Mouse (Mus musculus) midbrain, embryonic 16.5 days (tissue): ENCODE data around the gene Ywhaq. TPM values are rescaled to one million over a fixed set of nuclear protein-coding genes. Genes with fewer than 3 reads are reported as not detected.

Experiments used
- ATAC-seq: fragments of 200-750 bp; cut with Nextera tagmentation; 2 replicates; pipeline ENCODE4 v1.8.0; 2017; ENCODE audit warnings: moderate TSS enrichment
- H3K27ac ChIP-seq: fragments of 300-500 bp; sonication (generic); 2 replicates; pipeline ENCODE4 v1.5.1; 2014; ENCODE audit warnings: mild to moderate bottlenecking, low read length, mixed read lengths
- H3K27me3 ChIP-seq: fragments of 300-500 bp; sonication (generic); 2 replicates; pipeline ENCODE4 v1.6.1; 2014; ENCODE audit warnings: low read depth, low read length, mixed read lengths; ENCODE audit not compliant: control insufficient read depth, insufficient read depth
- H3K36me3 ChIP-seq: fragments of 300-500 bp; sonication (generic); 2 replicates; pipeline ENCODE4 v1.6.1; 2014; ENCODE audit warnings: mild to moderate bottlenecking, low read length, moderate library complexity, mixed read lengths; ENCODE audit not compliant: control insufficient read depth, insufficient read depth
- H3K4me1 ChIP-seq: fragments of 300-500 bp; sonication (generic); 2 replicates; pipeline ENCODE4 v1.6.1; 2014; ENCODE audit warnings: mild to moderate bottlenecking, low read length, mixed read lengths; ENCODE audit not compliant: control insufficient read depth, insufficient read depth
- H3K4me2 ChIP-seq: fragments of 300-500 bp; sonication (generic); 2 replicates; pipeline ENCODE4 v1.6.1; 2014; ENCODE audit warnings: mild to moderate bottlenecking, low read length, mixed read lengths
- H3K4me3 ChIP-seq: fragments of 300-500 bp; sonication (generic); 2 replicates; pipeline ENCODE4 v1.5.1; 2014; ENCODE audit warnings: low read depth, mild to moderate bottlenecking, low read length, moderate library complexity, mixed read lengths
- H3K9ac ChIP-seq: fragments of 300-500 bp; sonication (generic); 2 replicates; pipeline ENCODE4 v1.6.1; 2014; ENCODE audit warnings: low read depth, low read length, mixed read lengths
- H3K9me3 ChIP-seq: fragments of 300-500 bp; sonication (generic); replicated peaks from 2 replicates; pipeline ENCODE4 v1.6.1; 2014; ENCODE audit warnings: mild to moderate bottlenecking, low read length, mixed read lengths; ENCODE audit not compliant: control insufficient read depth, poor library complexity, severe bottlenecking
- WGBS: fragments of 180-500 bp; shearing (Covaris S2); extraction: QIAGEN DNeasy Blood & Tissue Kit; methylation state at CpG from one replicate; pipeline ENCODE4 v1.1.7; 2014; 5-methylcytosine and 5-hydroxymethylcytosine counted together
- polyA plus RNA-seq: library from polyadenylated mRNA; unstranded; fragments of >200 nt; fragmentation: Nextera tagmentation; extraction: Ambion mirVana; gene quantifications from 2 replicates; pipeline ENCODE4 v1.2.1, GENCODE M21; 2015

Gene Ywhaq
- polyA plus RNA-seq, 1 experiment from 2014 or later: 1,279 TPM

DNA sequence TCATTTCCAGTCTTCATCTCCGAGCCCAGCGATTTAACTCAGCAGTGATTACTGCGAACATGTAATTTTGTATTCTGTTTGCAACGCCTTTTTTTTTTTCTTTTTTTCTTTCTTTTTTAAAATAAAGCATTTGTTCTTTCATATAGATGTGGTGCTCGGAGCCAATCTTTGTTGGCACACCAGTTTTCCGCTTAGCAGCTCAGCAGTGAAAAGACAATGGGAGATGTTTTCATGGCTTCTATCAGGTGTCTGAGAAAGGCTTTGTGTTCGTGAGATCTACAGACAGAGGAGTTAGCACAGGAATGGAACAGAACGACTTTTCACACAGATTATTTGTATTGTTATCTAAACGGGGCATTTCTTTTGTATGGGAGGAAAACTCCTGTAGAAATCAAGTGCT lies 22.0 kb upstream of the Ywhaq start:
- H3K9ac ChIP-seq: no peak overlapping the region
- H3K27me3 ChIP-seq: no peaks in the 10 kb centered on the region
- ATAC-seq: no peak
- WGBS: 52% methylated on average over 9 of the region's 9 CpGs
- no peak overlapping the region for H3K4me3 ChIP-seq
- H3K36me3 ChIP-seq: no peaks in the 10 kb centered on the region
- no peak overlapping the region for H3K27ac ChIP-seq
- H3K4me1 ChIP-seq: no peaks in the 10 kb centered on the region
- no peak overlapping the region for H3K4me2 ChIP-seq
- no peaks in the 10 kb centered on the region for H3K9me3 ChIP-seq

GRCm38 (mm10) chr12:21438750-21439394 lies 21.4 kb upstream of the Ywhaq start:
- Histone ChIP-seq H3K4me2 (no peak overlapping the region), H3K9me3 (no peaks in the 10 kb centered on the region), H3K4me3 (no peak overlapping the region), H3K4me1 (no peaks in the 10 kb centered on the region), H3K36me3 (no peaks in the 10 kb centered on the region), H3K27me3 (no peaks in the 10 kb centered on the region), H3K9ac (no peak overlapping the region), H3K27ac (no peak overlapping the region)
- whole genome bisulfite sequencing: 69% methylated on average over 4 of the region's 4 CpGs
- peak; percentile 48 for ATAC-seq

DNA sequence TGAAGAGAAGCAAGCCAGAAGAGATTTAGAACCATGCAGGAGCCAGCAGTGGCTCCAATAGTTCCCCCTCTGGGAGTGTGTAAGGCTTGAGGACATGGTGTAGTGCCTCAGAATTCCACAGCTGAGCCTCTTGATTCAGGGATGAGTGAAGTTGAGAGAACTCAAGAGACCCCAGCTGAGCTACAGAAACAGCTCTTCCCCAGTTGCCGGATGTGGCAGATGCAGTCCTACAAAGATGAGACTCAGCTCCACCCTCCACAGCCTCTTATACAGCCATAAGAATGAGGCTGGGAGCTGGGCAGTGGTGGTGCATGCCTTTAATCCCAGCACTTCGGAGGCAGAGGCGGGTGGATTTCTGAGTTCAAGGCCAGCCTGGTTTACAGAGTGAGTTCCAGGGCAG lies 20.9 kb upstream of the Ywhaq start:
- no peak for ATAC-seq
- no peak overlapping the region for H3K4me2 ChIP-seq
- H3K9me3 ChIP-seq: no peaks in the 10 kb centered on the region
- H3K27ac ChIP-seq: no peak overlapping the region
- 81% methylated on average over 3 of the region's 3 CpGs for WGBS
- no peaks in the 10 kb centered on the region for H3K27me3 ChIP-seq
- no peak overlapping the region for H3K4me3 ChIP-seq
- no peaks in the 10 kb centered on the region for H3K36me3 ChIP-seq
- no peaks in the 10 kb centered on the region for H3K4me1 ChIP-seq
- H3K9ac ChIP-seq: no peak overlapping the region

GRCm38 (mm10) chr12:21431950-21432349 lies 14.5 kb upstream of the Ywhaq start:
- ATAC-seq: no peak; the same call in 1 of the 2 replicates
- Histone ChIP-seq H3K4me3 (no peak overlapping the region), H3K27ac (no peak overlapping the region), H3K36me3 (no peaks in the 10 kb centered on the region), H3K9me3 (no peaks in the 10 kb centered on the region), H3K9ac (no peak overlapping the region), H3K4me2 (no peak overlapping the region), H3K4me1 (no peaks in the 10 kb centered on the region), H3K27me3 (no peaks in the 10 kb centered on the region)
- 51% methylated on average over 8 of the region's 8 CpGs for WGBS

- Histone ChIP-seq H3K9me3 (no peaks in the 10 kb centered on the region), H3K4me2 (no peak overlapping the region), H3K4me3 (no peak overlapping the region), H3K36me3 (no peaks in the 10 kb centered on the region), H3K27me3 (no peaks in the 10 kb centered on the region), H3K4me1 (peaks cover 9% of the 10 kb centered on the region; the same call in 1 of the 2 replicates), H3K9ac (no peak overlapping the region), H3K27ac (no peak overlapping the region)
- 84% methylated on average over 2 of the region's 2 CpGs for WGBS
- ATAC-seq: no peak
Measured at GRCm38 (mm10) chr12:21431039-21431438, 13.6 kb upstream of the Ywhaq start.

- H3K4me3 ChIP-seq: no peak overlapping the region
- ATAC-seq: no peak
- no peaks in the 10 kb centered on the region for H3K9me3 ChIP-seq
- no peaks in the 10 kb centered on the region for H3K27me3 ChIP-seq
- no peak overlapping the region for H3K9ac ChIP-seq
- H3K36me3 ChIP-seq: no peaks in the 10 kb centered on the region
- no peak overlapping the region for H3K4me2 ChIP-seq
- peaks cover 12% of the 10 kb centered on the region; the same call in 1 of the 2 replicates for H3K4me1 ChIP-seq
- WGBS: 78% methylated on average over 4 of the region's 4 CpGs
- H3K27ac ChIP-seq: no peak overlapping the region
Measured at GRCm38 (mm10) chr12:21430140-21430539, 12.7 kb upstream of the Ywhaq start.

DNA sequence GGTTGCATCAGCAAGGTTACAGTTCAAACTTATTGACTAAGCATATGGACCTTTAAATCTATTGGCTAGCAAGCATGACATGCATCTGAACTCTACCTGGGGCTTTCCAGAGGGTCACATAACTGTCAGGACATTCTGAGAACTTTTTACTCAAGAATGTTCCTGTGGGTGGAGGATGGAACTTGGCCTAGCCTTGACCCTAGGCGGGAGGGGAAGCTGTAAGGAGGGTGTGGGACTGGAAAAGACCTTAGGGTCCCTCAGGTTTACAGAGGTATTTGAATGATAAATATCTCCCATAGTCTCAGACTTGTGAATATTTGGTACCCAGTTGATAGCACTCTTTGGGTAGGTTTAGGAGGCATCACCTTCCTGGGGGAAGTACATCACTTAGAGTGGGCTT lies 11.6 kb upstream of the Ywhaq start:
- peaks cover 12% of the 10 kb centered on the region; the same call in 1 of the 2 replicates for H3K4me1 ChIP-seq
- no peaks in the 10 kb centered on the region for H3K9me3 ChIP-seq
- H3K36me3 ChIP-seq: no peaks in the 10 kb centered on the region
- no peak overlapping the region for H3K4me2 ChIP-seq
- 92% methylated on average over 1 of the region's 1 CpGs for WGBS
- no peak overlapping the region for H3K27ac ChIP-seq
- H3K27me3 ChIP-seq: no peaks in the 10 kb centered on the region
- no peak for ATAC-seq
- H3K9ac ChIP-seq: no peak overlapping the region
- no peak overlapping the region for H3K4me3 ChIP-seq

DNA sequence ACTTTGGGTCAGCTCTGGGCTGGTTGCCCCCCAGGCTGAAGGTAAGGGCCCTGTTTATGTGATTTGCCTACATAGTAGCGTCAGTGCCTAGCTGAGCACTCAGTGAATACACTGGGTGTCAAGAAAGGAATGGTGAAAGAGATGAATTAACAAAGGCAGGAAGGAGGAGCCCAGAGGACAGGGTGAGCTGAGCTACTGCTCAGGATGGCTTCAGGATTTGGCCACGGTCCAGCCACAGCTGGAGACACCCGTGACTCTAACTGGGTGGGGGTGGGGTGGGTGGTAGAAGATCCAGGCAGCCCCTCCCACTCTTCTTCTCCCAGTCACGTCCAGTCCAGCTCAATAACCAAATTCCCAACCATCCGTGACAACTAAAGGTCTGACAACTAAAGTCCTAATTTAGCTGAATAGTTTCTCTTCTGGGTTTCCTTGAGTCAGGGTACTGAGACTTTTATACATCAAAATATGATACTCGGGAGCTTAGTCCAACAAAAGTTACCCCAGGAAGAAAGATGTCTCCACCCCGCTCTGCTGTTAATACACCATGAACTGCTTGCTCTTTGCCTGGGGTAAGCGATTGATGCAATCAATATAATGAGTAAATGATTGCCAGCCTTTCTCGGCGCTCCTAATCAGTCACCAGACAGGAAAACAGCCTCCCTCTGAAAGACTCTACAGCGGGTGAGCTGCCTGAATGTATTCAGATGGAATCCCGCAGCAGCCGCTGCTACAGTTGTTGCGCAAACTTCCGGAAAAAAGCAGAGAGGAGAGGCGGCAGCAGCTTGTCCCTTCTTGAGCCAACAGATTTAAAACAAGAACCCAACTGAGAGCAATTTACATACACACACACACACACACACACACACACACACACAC lies 8.9 kb upstream of the Ywhaq start:
- no peak overlapping the region for H3K9ac ChIP-seq
- 9% methylated on average over 16 of the region's 16 CpGs for WGBS

GRCm38 (mm10) chr12:21424683-21425082 lies 7.2 kb upstream of the Ywhaq start:
- ATAC-seq: no peak
- Histone ChIP-seq H3K9ac (no peak overlapping the region), H3K9me3 (no peaks in the 10 kb centered on the region), H3K36me3 (no peaks in the 10 kb centered on the region), H3K27ac (no peak overlapping the region), H3K4me3 (no peak overlapping the region), H3K27me3 (no peaks in the 10 kb centered on the region), H3K4me1 (peaks cover 12% of the 10 kb centered on the region; the same call in 1 of the 2 replicates), H3K4me2 (no peak overlapping the region)
- 13% methylated on average over 7 of the region's 7 CpGs for WGBS

More for the DNA sequence above, 8.9 kb upstream of the Ywhaq start:
- peak; percentile 64 for ATAC-seq
- H3K4me1 ChIP-seq: peaks cover 12% of the 10 kb centered on the region; the same call in 1 of the 2 replicates
- peak overlapping the region; percentile 7; the same call in 1 of the 2 replicates for H3K4me3 ChIP-seq
- peak overlapping the region; percentile 48 for H3K4me2 ChIP-seq
- no peaks in the 10 kb centered on the region for H3K36me3 ChIP-seq
- no peaks in the 10 kb centered on the region for H3K9me3 ChIP-seq
- H3K27ac ChIP-seq: no peak overlapping the region
- H3K27me3 ChIP-seq: no peaks in the 10 kb centered on the region
